Mouse (Mus musculus) R1 (cell line): ENCODE data around the gene Esp38.
"Not testable (repeated sequence)": the region's sequence is repeated elsewhere in the genome, so short reads cannot be mapped to it uniquely, and the experiment has no call there.

Experiments used
- DNase-seq: peaks from one replicate; pipeline ENCODE4 v3.0.0-alpha.2; 2018; ENCODE audit warnings: low read depth, low spot score

Esp38 gene

DNA sequence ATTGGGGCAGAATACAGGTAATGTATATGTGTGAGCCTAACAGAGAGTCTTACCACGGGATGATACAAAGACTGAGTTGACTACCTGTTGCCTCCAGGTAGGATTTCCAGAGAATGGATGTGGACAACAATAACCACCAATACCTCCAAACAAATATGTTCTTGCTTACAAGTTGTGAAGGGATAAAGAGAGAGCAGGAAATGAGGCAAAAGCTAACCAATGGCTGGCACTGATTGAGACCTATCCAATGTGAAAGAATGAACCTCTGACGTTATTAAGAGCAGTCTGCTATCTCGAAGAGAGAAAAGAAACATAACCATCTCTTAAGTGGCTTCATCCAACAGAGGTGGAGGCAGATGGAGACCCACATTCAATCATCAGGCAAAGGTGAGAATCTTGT lies at the start of gene Esp38:
Gene Esp38, plus strand, starts transcription at position 301 of the 400 bp plus-strand sequence.
- DNase-seq = no peak

DNA sequence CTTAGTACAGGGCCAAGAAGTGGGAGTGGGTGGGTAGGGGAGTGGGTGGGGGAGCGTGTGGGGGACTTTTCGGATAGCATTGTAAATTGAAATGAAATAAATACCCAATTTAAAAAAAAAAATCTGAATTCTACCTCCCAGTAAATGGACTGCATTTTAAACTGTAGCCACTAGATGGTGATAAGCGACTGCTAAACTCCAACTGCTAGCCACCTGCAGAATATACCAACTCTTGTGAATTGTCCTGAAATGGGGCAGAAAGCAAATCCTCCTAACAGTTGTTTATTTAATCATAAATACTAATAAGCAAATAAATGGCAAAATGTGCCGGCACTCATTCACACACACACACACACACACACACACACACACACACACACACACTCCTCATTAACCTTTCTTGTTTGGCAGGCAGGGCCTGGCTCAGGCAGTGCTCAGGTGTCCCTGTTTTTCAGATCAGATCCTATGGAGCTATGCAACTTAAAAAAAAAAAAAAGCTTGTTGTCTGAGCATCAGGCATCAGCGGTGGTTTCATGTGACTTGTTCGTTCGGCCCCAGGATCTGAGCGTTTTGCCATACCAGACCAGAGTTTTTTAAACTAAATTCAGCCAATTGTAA lies 47.3 kb upstream of the Esp38 start:
- DNase-seq = not testable (repeated sequence)
